Mouse (Mus musculus) heart, embryonic 16.5 days (tissue): Measurements from ENCODE around the gene Zswim3. TPM values are rescaled to one million over a fixed set of nuclear protein-coding genes. Genes with fewer than 3 reads are reported as not detected.
A peak's percentile ranks its signal among the peaks of the same experiment; 100 is the strongest.

ENCODE experiments used
- ATAC-seq: fragments of 200-750 bp; cut with Nextera tagmentation; replicated peaks from 2 replicates; pipeline ENCODE4 v1.8.0; 2017; ENCODE audit warnings: moderate number of reproducible peaks; ENCODE audit not compliant: insufficient read depth, low FRiP score; ENCODE audit errors: extremely low read depth
- H3K27ac ChIP-seq: fragments of 300-500 bp; sonication (generic); 2 replicates; pipeline ENCODE4 v1.5.1; 2014; ENCODE audit warnings: mild to moderate bottlenecking, low read length, control low read depth, moderate library complexity
- H3K27me3 ChIP-seq: fragments of 300-500 bp; sonication (generic); 2 replicates; pipeline ENCODE4 v1.6.1; 2014; ENCODE audit warnings: low read length, mixed read lengths; ENCODE audit not compliant: control insufficient read depth, insufficient read depth
- H3K36me3 ChIP-seq: fragments of 300-500 bp; sonication (generic); 2 replicates; pipeline ENCODE4 v1.6.1; 2014; ENCODE audit not compliant: control insufficient read depth, insufficient read depth
- H3K4me1 ChIP-seq: fragments of 300-500 bp; sonication (generic); 2 replicates; pipeline ENCODE4 v1.6.1; 2014; ENCODE audit warnings: low read length, mixed read lengths; ENCODE audit not compliant: control insufficient read depth, insufficient read depth
- H3K4me2 ChIP-seq: fragments of 300-500 bp; sonication (generic); 2 replicates; pipeline ENCODE4 v1.6.1; 2014; ENCODE audit warnings: low read depth, mild to moderate bottlenecking, control low read depth, low read length
- H3K4me3 ChIP-seq: fragments of 300-500 bp; sonication (generic); 2 replicates; pipeline ENCODE4 v1.5.1; 2014; ENCODE audit warnings: mild to moderate bottlenecking, control low read depth, low read length
- H3K9ac ChIP-seq: fragments of 300-500 bp; sonication (generic); 2 replicates; pipeline ENCODE4 v1.6.1; 2014; ENCODE audit warnings: low read length, control low read depth
- H3K9me3 ChIP-seq: fragments of 300-500 bp; sonication (generic); replicated peaks from 2 replicates; pipeline ENCODE4 v1.6.1; 2016; ENCODE audit warnings: low read length; ENCODE audit not compliant: control insufficient read depth
- WGBS: fragments of 180-500 bp; shearing (Covaris S2); extraction: QIAGEN DNeasy Blood & Tissue Kit; methylation state at CpG from one replicate; pipeline ENCODE4 v1.1.7; 2014; 5-methylcytosine and 5-hydroxymethylcytosine counted together
- polyA plus RNA-seq: library from polyadenylated mRNA; unstranded; fragments of >200 nt; fragmentation: Nextera tagmentation; extraction: Ambion mirVana; gene quantifications from 2 replicates; pipeline ENCODE4 v1.2.1, GENCODE M21; 2015

Gene Zswim3
- polyA plus RNA-seq, 1 experiment from 2014 or later: 6.4 TPM

DNA sequence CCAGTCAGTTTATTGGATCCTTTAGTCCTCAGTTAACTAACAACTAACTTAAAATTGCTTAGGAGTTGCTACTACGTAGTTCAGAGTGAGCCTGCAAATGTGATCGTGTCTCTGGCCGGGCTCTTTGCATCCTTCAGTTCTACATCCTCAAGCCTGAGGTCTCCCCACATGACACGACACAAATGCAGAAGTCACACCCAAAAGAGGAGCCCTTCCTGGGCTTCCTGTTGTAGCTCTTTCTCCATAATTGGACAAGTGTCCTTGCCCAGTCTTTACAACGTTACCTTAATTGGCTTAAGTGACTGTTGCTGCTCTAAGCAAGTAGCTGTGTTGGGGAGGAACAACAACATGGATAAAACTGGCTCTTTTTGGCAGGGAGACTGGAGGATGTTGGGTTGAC, 10.4 kb downstream of the Zswim3 start:
- Histone ChIP-seq H3K9me3 (no peaks in the 10 kb centered on the region), H3K27me3 (no peaks in the 10 kb centered on the region), H3K36me3 (no peaks in the 10 kb centered on the region), H3K4me2 (no peak overlapping the region), H3K9ac (no peak overlapping the region), H3K4me1 (peaks cover 5% of the 10 kb centered on the region), H3K27ac (no peak overlapping the region), H3K4me3 (no peak overlapping the region)
- WGBS: 71% methylated on average over 5 of the region's 5 CpGs
- no peak for ATAC-seq

DNA sequence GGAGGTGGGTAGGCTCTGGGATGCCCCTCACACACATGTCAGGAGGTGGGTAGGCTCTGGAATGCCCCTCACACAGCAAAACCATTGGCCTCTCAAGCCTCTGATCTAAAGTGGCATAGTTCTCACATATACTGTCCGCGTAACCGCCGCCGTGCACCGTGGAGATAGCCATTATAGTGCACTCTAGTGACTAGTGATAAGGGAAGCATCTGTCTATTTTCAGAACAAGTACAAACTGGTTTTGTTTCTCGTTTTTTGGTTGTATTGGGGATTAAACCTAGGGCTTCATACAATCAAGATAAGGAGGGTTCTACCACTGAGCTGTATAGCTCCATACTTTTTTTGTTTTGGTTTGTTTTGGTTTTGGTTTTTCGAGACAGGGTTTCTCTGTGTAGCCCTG, 10.9 kb downstream of the Zswim3 start:
- WGBS: 50% methylated on average over 8 of the region's 8 CpGs
- peaks cover 5% of the 10 kb centered on the region for H3K4me1 ChIP-seq
- no peaks in the 10 kb centered on the region for H3K27me3 ChIP-seq
- no peaks in the 10 kb centered on the region for H3K9me3 ChIP-seq
- H3K36me3 ChIP-seq: no peaks in the 10 kb centered on the region
- ATAC-seq: no peak
- no peak overlapping the region for H3K27ac ChIP-seq
- H3K9ac ChIP-seq: no peak overlapping the region
- no peak overlapping the region for H3K4me3 ChIP-seq
- no peak overlapping the region for H3K4me2 ChIP-seq

DNA sequence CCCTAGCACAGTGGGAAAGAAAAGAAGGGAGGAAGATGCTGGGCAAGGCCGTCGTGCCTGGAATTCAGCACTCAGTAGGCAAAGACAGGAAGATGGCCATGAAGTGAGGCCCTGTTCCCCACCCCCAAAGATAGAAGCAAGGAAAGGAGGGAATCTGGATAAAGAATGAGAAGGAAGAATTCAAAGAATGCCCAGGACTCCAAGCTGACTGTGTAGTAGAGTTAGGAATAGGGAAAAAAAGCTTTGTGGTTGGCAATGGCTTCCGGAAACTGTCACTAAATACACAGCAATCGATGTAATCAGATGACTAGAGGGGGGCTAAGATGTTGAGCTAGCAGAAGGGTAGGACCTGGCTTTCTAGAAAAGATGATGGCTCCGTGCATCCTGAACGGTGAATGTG, 12.3 kb downstream of the Zswim3 start:
- Histone ChIP-seq H3K36me3 (no peaks in the 10 kb centered on the region), H3K4me2 (no peak overlapping the region), H3K4me1 (peaks cover 5% of the 10 kb centered on the region), H3K9ac (no peak overlapping the region), H3K27me3 (no peaks in the 10 kb centered on the region), H3K27ac (no peak overlapping the region), H3K4me3 (no peak overlapping the region), H3K9me3 (no peaks in the 10 kb centered on the region)
- ATAC-seq: no peak
- 58% methylated on average over 6 of the region's 6 CpGs for WGBS

DNA sequence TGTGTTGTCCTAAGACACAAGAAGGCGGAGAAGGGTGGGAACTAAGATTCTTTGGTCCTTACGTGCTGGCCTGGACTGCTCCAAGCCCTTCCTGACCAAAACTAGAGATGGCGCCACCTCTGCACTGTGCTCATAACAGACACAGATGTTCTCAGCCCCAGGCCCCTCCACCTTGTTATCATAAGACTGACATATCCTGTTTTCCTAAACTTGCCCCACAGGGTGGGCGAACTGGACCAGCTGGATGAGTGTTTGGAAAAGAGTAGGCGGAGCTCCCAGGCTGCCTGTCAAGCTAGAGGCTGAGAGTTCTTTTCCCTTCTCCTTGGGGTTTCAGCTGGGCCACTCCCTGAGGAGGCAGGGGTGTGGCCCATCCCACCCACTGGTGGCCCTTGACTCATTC, 12.8 kb downstream of the Zswim3 start:
- no peak overlapping the region for H3K27ac ChIP-seq
- no peaks in the 10 kb centered on the region for H3K9me3 ChIP-seq
- no peak for ATAC-seq
- no peak overlapping the region for H3K9ac ChIP-seq
- no peaks in the 10 kb centered on the region for H3K27me3 ChIP-seq
- peaks cover 7% of the 10 kb centered on the region for H3K4me1 ChIP-seq
- H3K4me3 ChIP-seq: no peak overlapping the region
- no peaks in the 10 kb centered on the region for H3K36me3 ChIP-seq
- WGBS: 65% methylated on average over 5 of the region's 5 CpGs
- H3K4me2 ChIP-seq: no peak overlapping the region

DNA sequence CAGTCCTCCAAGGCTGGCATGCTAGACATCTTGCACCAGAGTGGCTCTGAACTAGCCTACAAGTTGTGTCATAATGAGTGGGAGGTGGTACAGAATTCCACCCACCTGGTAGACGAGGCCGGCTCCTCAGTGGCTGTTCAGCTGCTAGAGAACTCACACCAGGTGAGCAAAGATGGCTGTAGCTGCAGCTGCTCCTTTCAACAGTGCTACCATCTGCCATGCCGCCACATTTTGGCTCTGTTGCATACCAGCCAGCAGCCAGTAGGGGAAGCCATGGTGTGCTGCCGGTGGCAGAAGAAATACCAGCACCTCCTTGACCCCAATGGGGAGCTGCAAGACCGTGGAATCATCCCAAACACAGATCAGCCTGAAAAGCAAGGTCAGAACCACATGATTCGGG, 16.2 kb downstream of the Zswim3 start:
- peaks cover 5% of the 10 kb centered on the region; the same call in 1 of the 2 replicates for H3K4me1 ChIP-seq
- H3K36me3 ChIP-seq: peaks cover 15% of the 10 kb centered on the region
- H3K27ac ChIP-seq: no peak overlapping the region
- ATAC-seq: no peak
- no peaks in the 10 kb centered on the region for H3K9me3 ChIP-seq
- WGBS: 83% methylated on average over 6 of the region's 6 CpGs
- no peak overlapping the region for H3K4me3 ChIP-seq
- no peak overlapping the region for H3K9ac ChIP-seq
- no peaks in the 10 kb centered on the region for H3K27me3 ChIP-seq
- H3K4me2 ChIP-seq: no peak overlapping the region

DNA sequence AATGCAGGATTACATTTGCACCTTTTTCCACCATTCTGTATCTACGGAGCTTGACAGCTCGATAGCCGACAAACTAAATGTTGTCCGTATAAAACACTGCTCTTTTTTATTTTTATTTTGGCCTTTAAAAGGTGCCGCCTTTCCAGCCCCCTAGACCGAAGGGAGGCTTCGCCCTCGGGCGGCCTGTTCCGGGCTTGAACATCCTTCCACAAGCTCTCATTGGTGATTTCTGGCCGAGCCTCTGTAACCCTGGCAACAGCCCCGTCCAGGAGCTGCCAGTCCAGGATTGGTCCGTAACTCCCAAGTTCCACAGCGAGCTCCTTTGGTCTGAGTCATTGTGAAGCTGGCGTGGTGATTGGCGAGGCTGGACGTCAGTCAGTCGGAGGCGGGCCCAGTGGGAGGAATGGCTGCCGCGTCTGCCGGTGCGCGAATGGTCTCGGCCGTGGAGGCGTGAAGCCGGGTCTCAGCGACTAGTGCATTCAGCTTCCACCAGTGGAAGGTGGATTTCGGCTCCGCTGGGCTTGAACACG, 17.8 kb downstream of the Zswim3 start, which contains the start of gene Zswim1:
Gene Zswim1, plus strand, starts transcription at position 51 of the 530 bp plus-strand sequence.
- H3K36me3 ChIP-seq: peaks cover 24% of the 10 kb centered on the region
- ATAC-seq: peak; percentile 99
- WGBS: 1% methylated on average over 32 of the region's 32 CpGs

DNA sequence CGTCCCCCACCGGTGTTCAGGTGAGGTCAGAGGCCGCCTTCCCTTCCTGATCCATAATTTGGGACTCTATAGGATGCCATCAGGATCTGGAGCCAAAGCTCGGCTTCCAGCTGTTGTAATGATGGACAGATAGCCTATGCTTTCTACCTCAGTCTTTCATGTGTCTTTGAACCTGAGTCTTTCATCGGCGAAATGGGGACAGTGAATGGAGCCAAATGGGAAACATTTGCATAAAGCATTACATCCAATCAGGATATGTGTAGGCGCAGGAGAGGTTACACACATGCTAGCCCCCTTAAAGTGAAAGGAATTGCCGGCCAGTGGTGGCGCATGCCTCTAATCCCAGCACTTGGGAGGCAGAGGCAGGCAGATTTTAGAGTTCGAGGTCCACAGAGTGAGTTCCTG, 18.3 kb downstream of the Zswim3 start:
- Histone ChIP-seq H3K27ac (peak overlapping the region; percentile 85), H3K4me1 (peaks cover 5% of the 10 kb centered on the region; the same call in 1 of the 2 replicates), H3K36me3 (peaks cover 25% of the 10 kb centered on the region), H3K27me3 (no peaks in the 10 kb centered on the region), H3K4me3 (peak overlapping the region; percentile 91), H3K9ac (peak overlapping the region; percentile 85), H3K4me2 (peak overlapping the region; percentile 81), H3K9me3 (no peaks in the 10 kb centered on the region)
- WGBS: 2% methylated on average over 10 of the region's 10 CpGs
- peak; percentile 69 for ATAC-seq

More for the DNA sequence above, 17.8 kb downstream of the Zswim3 start, which contains the start of gene Zswim1:
- H3K4me3 ChIP-seq: peak within 1 kb of the TSS; percentile 91
- no peaks in the 10 kb centered on the region for H3K9me3 ChIP-seq
- H3K4me1 ChIP-seq: peaks cover 5% of the 10 kb centered on the region; the same call in 1 of the 2 replicates
- peak within 1 kb of the TSS; percentile 85 for H3K9ac ChIP-seq
- peak within 1 kb of the TSS; percentile 81 for H3K4me2 ChIP-seq
- H3K27ac ChIP-seq: peak within 1 kb of the TSS; percentile 85
- H3K27me3 ChIP-seq: no peaks in the 10 kb centered on the region

DNA sequence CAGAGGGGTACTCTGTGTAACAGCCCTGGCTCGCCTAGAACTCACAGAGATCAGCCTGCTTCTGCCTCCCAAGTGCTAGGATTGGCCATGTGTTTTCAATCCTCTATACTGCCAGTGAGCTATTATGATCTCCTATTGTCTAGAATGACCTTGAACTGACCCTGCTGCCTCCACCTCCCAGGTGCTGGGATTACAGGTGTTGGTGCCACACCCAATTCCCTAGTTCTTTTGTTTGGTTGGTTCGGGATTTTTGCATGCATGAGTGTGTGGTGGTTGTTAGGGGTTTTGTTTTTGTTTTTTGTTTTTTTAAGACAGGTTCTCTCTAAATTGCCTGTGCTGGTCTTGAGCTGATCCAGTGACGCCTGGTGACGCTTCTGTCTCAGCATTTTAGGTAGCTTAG, 19.1 kb downstream of the Zswim3 start:
- peaks cover 25% of the 10 kb centered on the region for H3K36me3 ChIP-seq

DNA sequence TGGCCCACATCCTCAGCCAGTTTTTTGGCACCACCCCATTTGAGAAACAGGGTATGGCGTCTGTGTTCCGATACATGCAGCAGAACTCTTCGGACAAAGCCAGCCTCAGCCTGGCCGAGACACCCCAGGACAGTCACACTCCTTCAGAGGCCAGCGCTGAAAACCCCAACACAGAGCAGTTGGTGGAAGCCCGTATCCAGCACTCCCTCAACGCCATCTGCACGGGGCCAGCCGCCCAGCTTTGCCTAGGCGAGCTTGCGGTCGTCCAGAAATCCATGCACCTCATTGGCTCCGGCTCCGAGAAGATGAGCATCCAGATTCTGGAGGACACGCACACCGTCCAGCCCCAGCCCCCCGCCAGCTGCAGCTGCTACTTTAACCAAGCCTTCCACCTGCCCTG, 20.6 kb downstream of the Zswim3 start:
- Histone ChIP-seq H3K27me3 (no peaks in the 10 kb centered on the region), H3K27ac (no peak overlapping the region), H3K9ac (no peak overlapping the region), H3K4me3 (no peak overlapping the region), H3K4me1 (peaks cover 6% of the 10 kb centered on the region; the same call in 1 of the 2 replicates), H3K36me3 (peaks cover 25% of the 10 kb centered on the region), H3K4me2 (no peak overlapping the region), H3K9me3 (no peaks in the 10 kb centered on the region)
- ATAC-seq: no peak
- WGBS: 93% methylated on average over 17 of the region's 17 CpGs

More for the DNA sequence above, 19.1 kb downstream of the Zswim3 start:
- ATAC-seq: no peak
- H3K9ac ChIP-seq: no peak overlapping the region
- no peak overlapping the region for H3K4me2 ChIP-seq
- no peak overlapping the region for H3K4me3 ChIP-seq
- no peaks in the 10 kb centered on the region for H3K9me3 ChIP-seq
- H3K4me1 ChIP-seq: peaks cover 5% of the 10 kb centered on the region; the same call in 1 of the 2 replicates
- 87% methylated on average over 4 of the region's 4 CpGs for WGBS
- H3K27ac ChIP-seq: no peak overlapping the region
- H3K27me3 ChIP-seq: no peaks in the 10 kb centered on the region
